Mouse (Mus musculus): ENCODE measurements around the gene Snx32.

- TF ChIP-seq TAL1 (IDR thresholded peaks at IDR 0.05; ENCODE audit: low read length) (no peak), GATA1 (IDR thresholded peaks at IDR 0.05; ENCODE audit: low read length) (no peak)
These were observed 65.9 kb downstream of the Snx32 start for GRCm38 (mm10) chr19:5444371-5444908.
